Mouse (Mus musculus) thymus, adult 2 months (tissue): Measurements from ENCODE around the gene Srpk2. TPM values are rescaled to one million over a fixed set of nuclear protein-coding genes. Genes with fewer than 3 reads are reported as not detected.

Experiments
- DNase-seq: peaks from one replicate; pipeline ENCODE4 v3.0.0; 2021
- H3K27ac ChIP-seq: fragments of 200-500 bp; 2 replicates; pipeline ENCODE4 v1.5.1; 2012; ENCODE audit warnings: low read length, control low read depth; ENCODE audit not compliant: control insufficient read depth, insufficient read depth
- H3K27me3 ChIP-seq: fragments of 200-500 bp; 2 replicates; pipeline ENCODE4 v1.6.1; 2012; ENCODE audit warnings: mild to moderate bottlenecking, low read length, moderate library complexity, mixed read lengths; ENCODE audit not compliant: control insufficient read depth, insufficient read depth
- H3K36me3 ChIP-seq: fragments of 200-500 bp; 2 replicates; pipeline ENCODE4 v1.6.1; 2012; ENCODE audit warnings: mild to moderate bottlenecking, low read length, moderate library complexity; ENCODE audit not compliant: control insufficient read depth, insufficient read depth
- H3K4me1 ChIP-seq: fragments of 200-500 bp; replicated peaks from 2 replicates; pipeline ENCODE4 v1.6.1; 2012; ENCODE audit warnings: low read length; ENCODE audit not compliant: control insufficient read depth, insufficient read depth
- H3K4me3 ChIP-seq: fragments of 200-500 bp; 2 replicates; pipeline ENCODE4 v1.5.1; 2012; ENCODE audit warnings: mild to moderate bottlenecking, low read length, control low read depth, moderate library complexity; ENCODE audit not compliant: control insufficient read depth, insufficient read depth
- CTCF ChIP-seq: fragments of 200-500 bp; IDR thresholded peaks from 2 replicates; pipeline ENCODE4 v1.5.1; 2012; ENCODE audit warnings: mild to moderate bottlenecking, control low read depth, low read length, moderate library complexity, borderline replicate concordance; ENCODE audit not compliant: control insufficient read depth, poor library complexity, insufficient read depth; ENCODE audit errors: extremely low read depth
- POLR2A ChIP-seq: fragments of 200-500 bp; IDR thresholded peaks from 2 replicates; pipeline ENCODE4 v1.6.1; 2012; ENCODE audit warnings: mild to moderate bottlenecking, low read length, control low read depth, moderate library complexity; ENCODE audit not compliant: control insufficient read depth, poor library complexity, insufficient read depth; ENCODE audit errors: extremely low read depth
- WGBS: fragments of 180-500 bp; shearing (Covaris S2); methylation state at CpG from one replicate; pipeline ENCODE4 v1.1.7; 2018; 5-methylcytosine and 5-hydroxymethylcytosine counted together
- polyA plus RNA-seq: library from polyadenylated mRNA; depleted of rRNA; stranded (reverse); fragments of >200 nt; gene quantifications from 2 replicates; pipeline ENCODE4 v1.2.3, GENCODE M21; 2012

Srpk2 gene
- polyA plus RNA-seq, 1 experiment, result 13.8 TPM

DNA sequence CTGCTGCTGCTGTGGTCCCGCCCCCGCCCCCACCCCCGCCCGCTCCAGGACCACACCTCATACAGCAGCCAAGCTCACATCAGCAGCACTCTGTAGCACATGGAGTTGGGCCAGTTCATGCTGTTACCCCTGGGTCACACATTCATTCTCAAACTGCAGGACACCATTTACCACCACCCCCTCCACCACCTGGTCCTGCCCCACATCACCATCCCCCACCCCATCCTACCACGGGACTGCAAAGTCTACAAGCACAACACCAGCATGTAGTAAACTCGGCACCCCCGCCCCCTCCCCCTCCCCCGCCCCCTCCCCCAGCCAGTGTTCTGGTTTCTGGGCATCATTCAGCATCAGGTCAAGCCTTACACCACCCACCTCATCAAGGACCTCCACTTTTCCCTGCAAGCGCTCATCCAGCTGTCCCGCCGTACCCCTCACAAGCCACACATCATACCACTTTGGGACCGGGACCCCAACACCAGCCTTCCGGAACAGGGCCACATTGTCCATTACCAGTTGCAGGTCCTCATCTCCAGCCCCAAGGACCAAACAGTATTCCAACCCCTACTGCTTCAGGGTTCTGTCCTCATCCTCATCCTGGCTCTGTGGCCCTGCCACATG lies 182.0 kb downstream of the Srpk2 start:
- H3K4me3 ChIP-seq, result no peak overlapping the region
- H3K36me3 ChIP-seq, result peaks cover 61% of the 10 kb centered on the region
- no peak overlapping the region for H3K27ac ChIP-seq
- 95% methylated on average over 13 of the region's 13 CpGs for WGBS
- H3K4me1 ChIP-seq, result no peaks in the 10 kb centered on the region
- no peaks in the 10 kb centered on the region for H3K27me3 ChIP-seq
- DNase-seq, result no peak
- TF ChIP-seq CTCF, result no peak
- TF ChIP-seq POLR2A, result no peak

DNA sequence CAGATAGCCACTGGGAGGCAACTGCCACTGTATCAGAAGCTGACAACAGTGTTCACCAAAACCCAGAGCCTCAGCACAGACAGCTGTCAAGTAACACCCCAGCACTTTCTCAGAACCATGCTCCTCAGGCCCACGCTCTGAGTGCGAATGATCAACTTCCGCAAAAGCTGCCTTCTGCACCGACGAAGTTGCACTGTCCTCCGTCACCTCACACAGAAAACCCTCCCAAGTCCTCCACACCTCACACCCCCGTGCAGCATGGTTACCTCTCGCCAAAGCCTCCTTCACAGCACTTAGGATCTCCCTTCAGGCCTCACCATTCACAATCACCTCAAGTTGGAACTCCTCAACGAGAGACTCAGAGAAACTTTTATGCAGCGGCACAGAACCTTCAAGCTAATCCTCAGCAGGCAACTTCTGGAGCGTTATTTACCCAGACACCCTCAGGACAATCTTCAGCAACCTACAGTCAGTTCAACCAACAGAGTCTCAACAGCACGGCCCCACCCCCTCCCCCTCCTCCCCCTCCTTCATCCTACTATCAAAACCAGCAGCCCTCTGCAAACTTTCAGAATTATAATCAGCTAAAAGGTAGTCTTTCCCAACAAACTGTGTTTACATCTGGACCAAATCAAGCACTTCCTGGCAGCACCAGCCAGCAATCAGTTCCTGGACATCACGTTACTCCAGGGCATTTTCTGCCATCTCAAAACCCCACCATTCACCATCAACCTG lies 182.7 kb downstream of the Srpk2 start:
- no peaks in the 10 kb centered on the region for H3K27me3 ChIP-seq
- H3K36me3 ChIP-seq, result peaks cover 68% of the 10 kb centered on the region
- H3K27ac ChIP-seq, result no peak overlapping the region
- 92% methylated on average over 13 of the region's 13 CpGs for WGBS
- TF ChIP-seq CTCF, result no peak
- no peak for TF ChIP-seq POLR2A
- no peak for DNase-seq
- H3K4me3 ChIP-seq, result no peak overlapping the region
- H3K4me1 ChIP-seq, result no peaks in the 10 kb centered on the region

DNA sequence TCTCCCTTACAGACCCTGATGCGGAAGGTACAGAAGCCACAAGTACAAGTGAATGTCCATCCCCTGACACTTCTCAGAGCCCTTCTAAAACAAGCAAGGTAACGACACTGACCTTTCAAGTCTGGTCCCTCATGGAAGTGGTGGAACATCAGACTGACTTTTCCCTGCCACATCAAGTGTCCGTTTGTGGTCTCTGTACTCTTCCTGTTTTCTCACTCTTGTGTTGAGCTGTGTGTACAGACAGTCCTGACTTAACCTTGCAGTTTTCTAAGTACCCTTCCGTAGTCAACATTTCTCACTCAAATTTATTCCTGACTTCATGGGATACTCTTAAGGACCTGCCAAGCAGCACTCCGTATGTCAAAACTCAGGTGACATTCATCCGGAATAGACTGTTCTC lies 183.7 kb downstream of the Srpk2 start:
- no peak overlapping the region for H3K27ac ChIP-seq
- 72% methylated on average over 6 of the region's 6 CpGs for WGBS
- no peak overlapping the region for H3K4me3 ChIP-seq
- H3K4me1 ChIP-seq, result no peaks in the 10 kb centered on the region
- H3K27me3 ChIP-seq, result no peaks in the 10 kb centered on the region
- TF ChIP-seq POLR2A (no peak), CTCF (no peak)
- no peak for DNase-seq
- peaks cover 78% of the 10 kb centered on the region for H3K36me3 ChIP-seq

DNA sequence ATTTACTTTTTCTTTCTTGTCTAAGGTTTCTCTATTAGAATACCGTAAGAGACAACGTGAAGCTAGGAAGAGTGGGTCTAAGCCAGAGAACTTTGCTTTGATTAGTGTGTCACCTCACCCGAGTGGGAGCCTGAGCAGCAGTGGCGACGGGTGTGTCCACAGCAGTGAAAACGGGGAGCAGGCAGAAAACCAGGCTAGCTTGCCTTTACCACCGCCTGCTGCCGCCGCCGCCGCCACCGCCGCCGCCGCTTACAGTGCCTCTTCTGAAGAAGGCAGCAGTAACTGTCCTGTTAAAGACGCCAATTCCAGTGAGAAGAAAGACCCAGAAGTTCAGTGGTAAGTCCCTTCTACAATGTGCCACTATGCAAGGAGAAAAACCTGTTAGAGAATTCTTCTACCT lies 185.2 kb downstream of the Srpk2 start:
- TF ChIP-seq CTCF (no peak), POLR2A (no peak)
- H3K27ac ChIP-seq, result no peak overlapping the region
- no peak for DNase-seq
- 97% methylated on average over 16 of the region's 16 CpGs for WGBS
- H3K4me3 ChIP-seq, result no peak overlapping the region
- H3K27me3 ChIP-seq, result no peaks in the 10 kb centered on the region
- no peaks in the 10 kb centered on the region for H3K4me1 ChIP-seq
- H3K36me3 ChIP-seq, result peaks cover 89% of the 10 kb centered on the region

DNA sequence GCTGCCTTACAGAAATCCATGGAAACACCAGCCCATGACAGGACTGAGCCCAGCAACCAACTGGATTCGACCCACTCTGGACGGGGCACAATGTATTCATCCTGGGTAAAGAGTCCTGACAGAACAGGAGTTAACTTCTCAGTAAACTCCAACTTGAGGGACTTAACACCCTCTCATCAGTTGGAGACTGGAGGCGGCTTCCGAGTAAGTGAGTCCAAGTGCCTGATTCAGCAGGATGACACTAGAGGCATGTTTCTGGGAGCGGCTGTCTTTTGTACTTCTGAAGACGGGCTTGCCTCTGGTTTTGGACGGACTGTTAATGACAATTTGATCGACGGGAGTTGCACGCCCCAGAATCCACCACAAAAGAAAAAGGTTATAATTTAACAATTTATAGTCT lies 186.5 kb downstream of the Srpk2 start:
- no peak for DNase-seq
- Histone ChIP-seq H3K4me3 (no peak overlapping the region), H3K27ac (no peak overlapping the region), H3K4me1 (no peaks in the 10 kb centered on the region), H3K27me3 (no peaks in the 10 kb centered on the region), H3K36me3 (peaks cover 95% of the 10 kb centered on the region)
- TF ChIP-seq POLR2A, result no peak
- no peak for TF ChIP-seq CTCF
- 98% methylated on average over 10 of the region's 10 CpGs for WGBS

DNA sequence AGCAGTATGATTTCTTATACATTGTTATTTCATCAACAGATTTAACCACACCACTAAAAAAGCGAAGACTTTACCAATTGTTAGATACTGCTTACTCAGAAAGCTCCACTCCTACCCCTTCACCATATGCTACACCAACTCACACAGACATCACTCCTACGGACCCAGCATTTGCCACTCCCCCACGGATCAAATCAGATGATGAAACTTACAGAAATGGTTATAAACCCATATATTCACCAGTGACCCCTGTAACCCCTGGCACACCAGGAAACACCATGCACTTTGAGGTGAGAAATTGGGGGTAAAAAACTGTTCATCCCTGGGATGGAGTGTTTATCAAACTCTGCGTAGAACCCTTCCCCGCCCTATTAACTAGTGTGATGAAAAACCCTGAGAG lies 187.5 kb downstream of the Srpk2 start:
- Histone ChIP-seq H3K4me1 (no peaks in the 10 kb centered on the region), H3K36me3 (peaks cover 95% of the 10 kb centered on the region), H3K4me3 (no peak overlapping the region), H3K27me3 (no peaks in the 10 kb centered on the region), H3K27ac (no peak overlapping the region)
- no peak for TF ChIP-seq POLR2A
- no peak for TF ChIP-seq CTCF
- no peak for DNase-seq
- 95% methylated on average over 5 of the region's 5 CpGs for WGBS
